Mouse (Mus musculus): ENCODE results near the gene Rftn2. TPM values are rescaled to one million over a fixed set of nuclear protein-coding genes. Genes with fewer than 3 reads are reported as not detected.

Gene Rftn2
- polyA plus RNA-seq (2014; fragmentation: Illumina TruSeq; extraction: RNeasy Lipid Tissue Mini Kit (QIAGEN cat#74804); ENCODE audit: low read depth, low replicate concordance), result 0.24 TPM

GRCm38 (mm10) chr1:55226011-55226857 lies at the start of gene Rftn2:
Rftn2 (minus strand) TSS chr1:55226782.

GRCm38 (mm10) chr1:55236890-55237642 lies 10.5 kb upstream of the Rftn2 start, which contains the start of gene Mars2:
Mars2 (plus strand) TSS chr1:55237177.

DNA sequence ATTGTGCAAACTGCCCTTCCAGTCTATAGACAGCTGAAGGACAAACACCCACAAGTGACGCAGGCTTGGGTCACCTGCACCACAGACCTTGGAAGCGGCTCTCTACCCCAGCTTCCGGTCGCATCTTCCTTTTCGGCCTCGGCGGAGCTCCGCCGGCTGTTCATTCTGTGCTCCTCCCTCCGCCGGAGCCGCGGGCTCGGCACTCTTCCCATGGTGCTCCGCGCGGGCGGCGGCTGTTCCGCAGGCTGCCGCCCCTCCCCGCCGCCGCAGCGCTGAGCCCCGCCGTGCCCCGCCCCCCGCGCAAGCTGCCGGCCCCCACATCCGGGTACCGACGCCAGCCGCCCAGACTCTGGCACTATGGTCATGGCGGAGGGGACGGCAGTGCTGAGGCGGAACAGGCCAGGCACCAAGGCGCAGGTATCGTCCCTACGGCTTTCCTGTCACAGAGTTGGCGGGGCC lies 95.6 kb downstream of the Rftn2 start, which contains the start of gene Mob4:
Gene Mob4 (plus strand): TSS at position 289 of the 459 bp plus-strand sequence.

Other genes with a start within 250 kb of the Rftn2 start
- gene Sf3b1, start 199.3 kb downstream of the Rftn2 start, polyA plus RNA-seq (2014; fragmentation: Illumina TruSeq; extraction: RNeasy Lipid Tissue Mini Kit (QIAGEN cat#74804); ENCODE audit: low read depth, low replicate concordance), result 99.0 TPM
- gene Coq10b, start 174.0 kb downstream of the Rftn2 start, polyA plus RNA-seq (2014; fragmentation: Illumina TruSeq; extraction: RNeasy Lipid Tissue Mini Kit (QIAGEN cat#74804); ENCODE audit: low read depth, low replicate concordance), result 53.2 TPM
- gene Hspe1, start 138.7 kb downstream of the Rftn2 start, polyA plus RNA-seq (2014; fragmentation: Illumina TruSeq; extraction: RNeasy Lipid Tissue Mini Kit (QIAGEN cat#74804); ENCODE audit: low read depth, low replicate concordance), result 481 TPM
- 811 TPM for gene Hspd1, start 138.5 kb downstream of the Rftn2 start, polyA plus RNA-seq (2014; fragmentation: Illumina TruSeq; extraction: RNeasy Lipid Tissue Mini Kit (QIAGEN cat#74804); ENCODE audit: low read depth, low replicate concordance)
- gene Mob4, start 95.6 kb downstream of the Rftn2 start, polyA plus RNA-seq (2014; fragmentation: Illumina TruSeq; extraction: RNeasy Lipid Tissue Mini Kit (QIAGEN cat#74804); ENCODE audit: low read depth, low replicate concordance), result 74.7 TPM
- 1.2 TPM for gene Mars2, start 10.4 kb upstream of the Rftn2 start, polyA plus RNA-seq (2014; fragmentation: Illumina TruSeq; extraction: RNeasy Lipid Tissue Mini Kit (QIAGEN cat#74804); ENCODE audit: low read depth, low replicate concordance)
- not detected for gene Boll, start 136.7 kb upstream of the Rftn2 start, polyA plus RNA-seq (2014; fragmentation: Illumina TruSeq; extraction: RNeasy Lipid Tissue Mini Kit (QIAGEN cat#74804); ENCODE audit: low read depth, low replicate concordance)
- gene Plcl1, start 179.1 kb upstream of the Rftn2 start, polyA plus RNA-seq (2014; fragmentation: Illumina TruSeq; extraction: RNeasy Lipid Tissue Mini Kit (QIAGEN cat#74804); ENCODE audit: low read depth, low replicate concordance), result 0.34 TPM

All from liver, adult 10 weeks (tissue).